In the genomic region with DNA sequence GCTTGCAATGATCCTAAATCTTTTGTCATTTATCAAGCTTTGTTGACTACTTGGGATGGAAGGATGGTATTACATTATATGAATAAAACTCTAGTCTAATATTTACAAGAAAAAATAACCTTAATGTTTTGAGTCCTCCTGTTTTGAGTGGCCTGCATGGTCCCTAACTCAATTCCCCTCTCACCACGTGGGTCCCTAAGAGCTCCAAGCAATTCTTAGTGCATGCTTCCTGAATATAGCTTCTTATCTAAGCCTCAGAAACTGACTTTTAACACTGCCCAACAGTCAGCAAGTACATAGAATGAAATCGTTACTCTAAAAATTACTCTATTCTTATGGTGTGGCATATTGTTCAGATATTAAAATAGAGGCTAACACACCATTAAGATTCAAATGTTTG, we compare ENCODE assay signal across 28 mouse cellular contexts.
"Had no signal": no experiment of that assay in that cellular context is flagged by ENCODE, and none has a peak within 500 bp of the region (broad histone marks: within the 10 kb centered on the region; RNA-seq: fewer than 3 reads in every experiment).

No protein-coding gene starts in this region.

- H3K4me3 ChIP-seq: limb, embryonic 10.5 days; limb, embryonic 12.5 days; limb, embryonic 13.5 days; limb, embryonic 15.5 days; liver, embryonic 12.5 days; liver, embryonic 13.5 days; liver, embryonic 15.5 days; lung, embryonic 15.5 days; megakaryocyte, embryonic 14.5 days; midbrain, embryonic 10.5 days; midbrain, embryonic 12.5 days; midbrain, embryonic 13.5 days; midbrain, embryonic 15.5 days; myocyte; neural tube, embryonic 12.5 days had no signal

- H3K9me3 ChIP-seq: limb, embryonic 10.5 days; limb, embryonic 12.5 days; limb, embryonic 13.5 days; limb, embryonic 15.5 days; liver, embryonic 12.5 days; liver, embryonic 13.5 days; liver, embryonic 15.5 days; lung, embryonic 15.5 days; megakaryocyte, embryonic 14.5 days; midbrain, embryonic 10.5 days; midbrain, embryonic 12.5 days; midbrain, embryonic 13.5 days; midbrain, embryonic 15.5 days; neural tube, embryonic 12.5 days had no signal

- H3K27ac ChIP-seq: limb, embryonic 10.5 days; limb, embryonic 12.5 days; limb, embryonic 13.5 days; limb, embryonic 15.5 days; liver, embryonic 12.5 days; liver, embryonic 13.5 days; liver, embryonic 14.5 days; liver, embryonic 15.5 days; lung, embryonic 15.5 days; macrophage; midbrain, embryonic 10.5 days; midbrain, embryonic 12.5 days; midbrain, embryonic 13.5 days; midbrain, embryonic 15.5 days; neural tube, embryonic 12.5 days had no signal

- H3K4me1 ChIP-seq: limb, embryonic 10.5 days; limb, embryonic 12.5 days; limb, embryonic 13.5 days; limb, embryonic 15.5 days; liver, embryonic 12.5 days; liver, embryonic 13.5 days; liver, embryonic 15.5 days; lung, embryonic 15.5 days; megakaryocyte, embryonic 14.5 days; midbrain, embryonic 10.5 days; midbrain, embryonic 12.5 days; midbrain, embryonic 13.5 days; midbrain, embryonic 15.5 days; neural tube, embryonic 12.5 days had no signal

- H3K36me3 ChIP-seq: limb, embryonic 10.5 days; limb, embryonic 12.5 days; limb, embryonic 13.5 days; limb, embryonic 15.5 days; liver, embryonic 12.5 days; liver, embryonic 13.5 days; liver, embryonic 15.5 days; lung, embryonic 15.5 days; midbrain, embryonic 10.5 days; midbrain, embryonic 12.5 days; midbrain, embryonic 13.5 days; midbrain, embryonic 15.5 days; neural tube, embryonic 12.5 days had no signal

- DNase-seq: left cerebral cortex, postnatal 4 days; liver; liver, embryonic 13.5 days; liver, postnatal 0 days; lung, adult 18-20 months; lung, adult 2 months; lung, embryonic 14.5 days; lung, postnatal 10 days; lung, postnatal 14 days; lung, postnatal 36 days; lung, postnatal 4 days; midbrain, embryonic 14.5 days had no signal

- H3K9ac ChIP-seq: limb, embryonic 12.5 days; limb, embryonic 13.5 days; limb, embryonic 15.5 days; liver, embryonic 12.5 days; liver, embryonic 13.5 days; liver, embryonic 14.5 days; liver, embryonic 15.5 days; liver, postnatal 0 days; lung, embryonic 14.5 days; lung, embryonic 15.5 days; midbrain, embryonic 12.5 days; midbrain, embryonic 13.5 days; midbrain, embryonic 15.5 days; neural tube, embryonic 12.5 days had no signal

- H3K27me3 ChIP-seq: limb, embryonic 12.5 days; limb, embryonic 13.5 days; limb, embryonic 15.5 days; liver, embryonic 12.5 days; liver, embryonic 13.5 days; liver, embryonic 15.5 days; lung, embryonic 15.5 days; megakaryocyte, embryonic 14.5 days; midbrain, embryonic 12.5 days; midbrain, embryonic 13.5 days; midbrain, embryonic 15.5 days; neural tube, embryonic 12.5 days had no signal
